Mouse (Mus musculus) heart, adult 2 months (tissue): ENCODE results near the gene Hps3. TPM values are rescaled to one million over a fixed set of nuclear protein-coding genes. Genes with fewer than 3 reads are reported as not detected.
A peak's percentile ranks its signal among the peaks of the same experiment; 100 is the strongest.

Experiments
- DNase-seq, 2 experiments: peaks; one replicate each; pipeline ENCODE4 v3.0.0; 2021
- H3K27ac ChIP-seq: fragments of 200-600 bp; 2 replicates; pipeline ENCODE4 v1.8.1; 2022
- H3K27me3 ChIP-seq: fragments of 200-500 bp; 2 replicates; pipeline ENCODE4 v1.6.1; 2012; ENCODE audit warnings: mild to moderate bottlenecking, low read length, inconsistent platforms, mixed read lengths; ENCODE audit not compliant: control insufficient read depth, insufficient read depth
- H3K36me3 ChIP-seq: fragments of 200-500 bp; 2 replicates; pipeline ENCODE4 v1.6.1; 2012; ENCODE audit warnings: low read length, inconsistent platforms; ENCODE audit not compliant: control insufficient read depth, insufficient read depth
- H3K4me1 ChIP-seq: fragments of 200-500 bp; 2 replicates; pipeline ENCODE4 v1.6.1; 2011; ENCODE audit warnings: low read length; ENCODE audit not compliant: control insufficient read depth, insufficient read depth
- H3K4me3 ChIP-seq: fragments of 200-600 bp; 2 replicates; pipeline ENCODE4 v1.8.1; 2022
- H3K79me2 ChIP-seq: fragments of 200-500 bp; replicated peaks from 2 replicates; pipeline ENCODE4 v1.6.1; 2012; ENCODE audit warnings: mild to moderate bottlenecking, inconsistent platforms, low read length, moderate library complexity, mixed read lengths; ENCODE audit not compliant: control insufficient read depth, insufficient read depth
- H3K9ac ChIP-seq: fragments of 200-500 bp; 2 replicates; pipeline ENCODE4 v1.6.1; 2012; ENCODE audit warnings: low read depth, mild to moderate bottlenecking, control low read depth, inconsistent platforms, low read length, mixed read lengths
- CTCF ChIP-seq: fragments of 200-600 bp; IDR thresholded peaks from 2 replicates; pipeline ENCODE4 v1.8.1; 2022; ENCODE audit warnings: antibody characterized with exemption, mild to moderate bottlenecking, moderate library complexity
- EP300 ChIP-seq: fragments of 200-500 bp; IDR thresholded peaks from 2 replicates; pipeline ENCODE4 v1.6.1; 2011; ENCODE audit warnings: low read depth, low read length, control low read depth; ENCODE audit not compliant: insufficient read depth
- POLR2A ChIP-seq: fragments of 200-500 bp; IDR thresholded peaks from 2 replicates; pipeline ENCODE4 v1.6.1; 2011; ENCODE audit warnings: mild to moderate bottlenecking, low read depth, low read length, control low read depth; ENCODE audit not compliant: insufficient read depth
- WGBS: fragments of 180-500 bp; shearing (Covaris S2); methylation state at CpG from one replicate; pipeline ENCODE4 v1.1.7; 2018; 5-methylcytosine and 5-hydroxymethylcytosine counted together
- intact Hi-C: fragments of 180-260 bp; cut with DNase I; formaldehyde crosslinking; loops from one replicate; pipeline ENCODE4 v1.15.1; 2025
- polyA plus RNA-seq: library from polyadenylated mRNA; depleted of rRNA; stranded (reverse); fragments of >200 nt; gene quantifications from 2 replicates; pipeline ENCODE4 v1.2.3, GENCODE M21; 2012
- total RNA-seq, 2 experiments: library from RNA; stranded (reverse); gene quantifications; 2 replicates each; pipeline ENCODE4 v1.2.3; 2021

The Hps3 gene
- total and polyA plus RNA-seq, 3 experiments: 5.9 to 8.3 (median 7.1) TPM

GRCm38 (mm10) chr3:19978474-19978873 lies 56.6 kb downstream of the Hps3 start:
- 30% methylated on average over 4 of the region's 4 CpGs for WGBS
- Histone ChIP-seq H3K4me3 (no peak overlapping the region), H3K27ac (peak overlapping the region; percentile 55), H3K27me3 (no peaks in the 10 kb centered on the region), H3K9ac (no peak overlapping the region), H3K79me2 (no peaks in the 10 kb centered on the region), H3K4me1 (peaks cover 3% of the 10 kb centered on the region), H3K36me3 (peaks cover 9% of the 10 kb centered on the region)
- intact Hi-C loops: no loop called here
- 0 out of 2 replicates have a peak, but pooled peaks have one; percentile 17 for TF ChIP-seq POLR2A
- TF ChIP-seq EP300: peak; percentile 81
- no peak for TF ChIP-seq CTCF
- peak in 1 of 2 experiments; percentile 49 for DNase-seq

DNA sequence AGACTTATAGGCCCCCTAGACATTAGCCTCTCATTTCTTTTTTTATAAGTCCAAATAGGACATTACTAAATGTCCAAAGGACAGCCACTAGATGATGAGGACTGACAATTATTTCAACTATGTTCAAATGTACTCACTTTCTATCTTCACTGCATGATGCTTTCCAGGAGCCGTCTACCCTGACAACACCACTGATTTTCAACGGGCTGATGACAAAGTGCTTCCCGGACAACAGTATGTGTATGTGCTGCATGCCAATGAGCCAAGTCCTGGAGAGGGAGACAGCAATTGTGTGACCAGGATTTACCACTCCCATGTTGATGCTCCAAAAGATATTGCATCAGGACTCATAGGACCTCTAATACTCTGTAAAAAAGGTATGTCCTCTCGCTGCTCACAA lies 69.0 kb downstream of the Hps3 start:
- Histone ChIP-seq H3K36me3 (peaks cover 18% of the 10 kb centered on the region), H3K79me2 (no peaks in the 10 kb centered on the region), H3K4me1 (peaks cover 4% of the 10 kb centered on the region), H3K4me3 (no peak overlapping the region), H3K9ac (no peak overlapping the region), H3K27ac (no peak overlapping the region), H3K27me3 (no peaks in the 10 kb centered on the region)
- no peak for DNase-seq
- intact Hi-C loops: no loop called here
- TF ChIP-seq CTCF (no peak), POLR2A (no peak), EP300 (no peak)
- 60% methylated on average over 4 of the region's 4 CpGs for WGBS

GRCm38 (mm10) chr3:19965239-19965638 lies 69.9 kb downstream of the Hps3 start:
- Histone ChIP-seq H3K27me3 (no peaks in the 10 kb centered on the region), H3K27ac (no peak overlapping the region), H3K36me3 (peaks cover 24% of the 10 kb centered on the region), H3K4me1 (peaks cover 4% of the 10 kb centered on the region), H3K4me3 (no peak overlapping the region), H3K79me2 (no peaks in the 10 kb centered on the region), H3K9ac (no peak overlapping the region)
- no peak for TF ChIP-seq EP300
- TF ChIP-seq POLR2A: no peak
- TF ChIP-seq CTCF: no peak
- no peak for DNase-seq
- intact Hi-C loops: no loop called here
- 66% methylated on average over 5 of the region's 5 CpGs for WGBS

GRCm38 (mm10) chr3:19964625-19965188 lies 70.4 kb downstream of the Hps3 start:
- intact Hi-C loops: no loop called here
- H3K27me3 ChIP-seq: no peaks in the 10 kb centered on the region
- peaks cover 25% of the 10 kb centered on the region for H3K36me3 ChIP-seq
- H3K9ac ChIP-seq: no peak overlapping the region
- no peak for DNase-seq
- TF ChIP-seq CTCF (no peak), POLR2A (no peak), EP300 (no peak)
- H3K4me1 ChIP-seq: peaks cover 4% of the 10 kb centered on the region
- H3K79me2 ChIP-seq: no peaks in the 10 kb centered on the region
- no peak overlapping the region for H3K4me3 ChIP-seq
- H3K27ac ChIP-seq: peak overlapping the region; percentile 56
- 19% methylated on average over 2 of the region's 2 CpGs for WGBS

GRCm38 (mm10) chr3:19962769-19963513 lies 72.2 kb downstream of the Hps3 start:
- H3K27ac ChIP-seq: no peak overlapping the region
- peaks cover 29% of the 10 kb centered on the region for H3K36me3 ChIP-seq
- no peak overlapping the region for H3K9ac ChIP-seq
- intact Hi-C loops: no loop called here
- H3K4me3 ChIP-seq: no peak overlapping the region
- H3K27me3 ChIP-seq: no peaks in the 10 kb centered on the region
- WGBS: 86% methylated on average over 3 of the region's 3 CpGs
- DNase-seq: no peak
- TF ChIP-seq EP300 (no peak), POLR2A (no peak), CTCF (no peak)
- peaks cover 5% of the 10 kb centered on the region for H3K4me1 ChIP-seq
- no peaks in the 10 kb centered on the region for H3K79me2 ChIP-seq

DNA sequence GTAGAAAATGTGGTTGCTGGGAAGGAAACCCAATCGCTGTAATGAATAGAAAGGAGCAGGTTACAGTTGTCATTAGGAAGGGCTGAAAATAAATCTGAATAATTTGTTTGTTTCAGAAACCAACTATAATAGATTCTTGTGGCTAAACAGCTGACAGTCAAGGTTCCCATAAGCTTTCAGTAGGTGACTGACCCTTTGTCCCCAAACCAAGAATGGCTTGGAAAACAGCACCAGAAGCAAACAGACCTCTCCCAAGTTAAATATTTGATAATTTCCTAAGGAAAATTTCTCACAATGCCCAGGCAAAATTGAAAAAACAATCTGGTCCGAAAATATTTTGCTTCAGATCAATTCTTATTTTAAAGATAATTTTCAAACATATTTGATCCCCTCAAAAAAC lies 73.8 kb downstream of the Hps3 start:
- no peak for DNase-seq
- Histone ChIP-seq H3K27ac (no peak overlapping the region; the same call in none of the 2 replicates), H3K79me2 (no peaks in the 10 kb centered on the region), H3K4me1 (peaks cover 5% of the 10 kb centered on the region), H3K27me3 (no peaks in the 10 kb centered on the region), H3K36me3 (peaks cover 29% of the 10 kb centered on the region), H3K4me3 (no peak overlapping the region), H3K9ac (no peak overlapping the region)
- intact Hi-C loops: no loop called here
- WGBS: 76% methylated on average over 2 of the region's 2 CpGs
- TF ChIP-seq CTCF: no peak
- TF ChIP-seq EP300: no peak
- TF ChIP-seq POLR2A: no peak
